ENCODE assay signal across 37 mouse cellular contexts in genomic region chr2:103406239-103406638, GRCm38 (mm10). TPM values are rescaled to one million over a fixed set of nuclear protein-coding genes. Genes with fewer than 3 reads are reported as not detected.
"Had no signal": no experiment of that assay in that cellular context is flagged by ENCODE, and none has a peak within 500 bp of the region (broad histone marks: within the 10 kb centered on the region; RNA-seq: fewer than 3 reads in every experiment).

No protein-coding gene starts in this region.

- H3K9me3 ChIP-seq: heart, embryonic 10.5 days; heart, embryonic 12.5 days; heart, embryonic 13.5 days; heart, embryonic 15.5 days; hindbrain, embryonic 10.5 days; hindbrain, embryonic 13.5 days; hindbrain, embryonic 15.5 days; intestine, embryonic 15.5 days; kidney, embryonic 15.5 days had no signal

- H3K9ac ChIP-seq: heart, embryonic 12.5 days; heart, embryonic 13.5 days; heart, embryonic 15.5 days; hindbrain, embryonic 13.5 days; hindbrain, embryonic 14.5 days; hindbrain, embryonic 15.5 days; intestine, embryonic 15.5 days; kidney, embryonic 15.5 days had no signal

- ATAC-seq: hindbrain, embryonic 16.5 days; hindbrain, postnatal 0 days; inflammation-experienced regulatory T-cells, adult 6 months; intestine, embryonic 15.5 days; intestine, embryonic 16.5 days; intestine, postnatal 0 days had no signal

- H3K36me3 ChIP-seq: heart, embryonic 10.5 days; heart, embryonic 12.5 days; heart, embryonic 13.5 days; heart, embryonic 15.5 days; hindbrain, embryonic 10.5 days; hindbrain, embryonic 13.5 days; hindbrain, embryonic 15.5 days; intestine, embryonic 15.5 days; kidney, embryonic 15.5 days had no signal

- H3K4me3 ChIP-seq: heart, embryonic 10.5 days; heart, embryonic 12.5 days; heart, embryonic 13.5 days; heart, embryonic 15.5 days; hindbrain, embryonic 10.5 days; hindbrain, embryonic 13.5 days; hindbrain, embryonic 15.5 days; intestine, embryonic 15.5 days; kidney, embryonic 15.5 days; layer of hippocampus, adult 2 months; left cerebral cortex, adult 2 months had no signal

- DNase-seq: heart, postnatal 10 days; heart, postnatal 14 days; heart, postnatal 36 days; heart, postnatal 4 days; kidney, adult 11 months; kidney, adult 18-20 months; kidney, adult 2 months; kidney, adult 8-10 months; kidney, adult 9 months; kidney, postnatal 10 days; kidney, postnatal 14 days; kidney, postnatal 25 days; kidney, postnatal 36 days; kidney, postnatal 4 days; layer of hippocampus, adult 9-11 months; layer of hippocampus, postnatal 36 days had no signal

- H3K27ac ChIP-seq: heart, embryonic 10.5 days; heart, embryonic 13.5 days; heart, embryonic 15.5 days; hindbrain, embryonic 10.5 days; hindbrain, embryonic 13.5 days; hindbrain, embryonic 14.5 days; hindbrain, embryonic 15.5 days; hindbrain, postnatal 0 days; intestine, embryonic 15.5 days; kidney, embryonic 15.5 days; kidney, postnatal 0 days; layer of hippocampus, adult 2 months; left cerebral cortex, adult 2 months had no signal

- H3K27me3 ChIP-seq: heart, embryonic 12.5 days; heart, embryonic 13.5 days; heart, embryonic 15.5 days; hindbrain, embryonic 13.5 days; hindbrain, embryonic 15.5 days; intestine, embryonic 15.5 days; kidney, embryonic 15.5 days had no signal

- H3K4me1 ChIP-seq: heart, embryonic 10.5 days; heart, embryonic 12.5 days; heart, embryonic 13.5 days; heart, embryonic 15.5 days; hindbrain, embryonic 10.5 days; hindbrain, embryonic 13.5 days; hindbrain, embryonic 15.5 days; intestine, embryonic 15.5 days; kidney, embryonic 15.5 days had no signal

- H3K4me2 ChIP-seq: heart, embryonic 11.5 days; heart, embryonic 12.5 days; heart, embryonic 13.5 days; heart, embryonic 15.5 days; hindbrain, embryonic 13.5 days; hindbrain, embryonic 14.5 days; hindbrain, embryonic 15.5 days; intestine, embryonic 15.5 days; kidney, embryonic 15.5 days had no signal

RNA-seq across cellular contexts. Expression of gene Elf5, which starts 5.2 kb away (rescaled TPM):
- polyA plus RNA-seq: heart, embryonic 10.5 days; heart, embryonic 11.5 days; heart, embryonic 12.5 days; heart, embryonic 13.5 days; heart, postnatal 0 days; hindbrain, embryonic 10.5 days; hindbrain, embryonic 11.5 days; hindbrain, embryonic 13.5 days; hindbrain, embryonic 14.5 days; hindbrain, embryonic 15.5 days; hindbrain, embryonic 16.5 days; hindbrain, postnatal 0 days; inflammation-experienced regulatory T-cells, adult 6 months; intestine, postnatal 0 days had no signal
